Mouse (Mus musculus): ENCODE measurements around the gene Gria3.

The Gria3 gene

DNA sequence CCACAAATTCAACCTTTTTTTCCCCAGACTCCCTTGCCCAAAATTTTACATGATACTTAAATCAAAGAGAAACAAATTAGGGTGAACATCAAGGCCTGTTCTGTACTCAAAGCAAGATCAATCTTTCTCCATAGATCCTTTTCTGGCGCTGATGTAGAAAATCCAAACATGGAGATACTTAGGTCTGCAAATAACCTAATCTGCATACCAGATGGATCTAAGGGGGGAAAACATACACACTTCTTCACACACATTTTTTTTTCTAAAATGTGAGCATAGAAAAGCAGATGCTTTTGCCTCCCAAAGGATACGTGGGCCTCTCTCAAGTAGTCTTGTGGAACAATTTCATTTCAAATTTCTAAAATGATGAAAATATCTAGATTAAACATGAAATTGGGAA, 164.2 kb downstream of the Gria3 start:
- DNase-seq (ENCODE audit: low read depth, low spot score): no peak

DNA sequence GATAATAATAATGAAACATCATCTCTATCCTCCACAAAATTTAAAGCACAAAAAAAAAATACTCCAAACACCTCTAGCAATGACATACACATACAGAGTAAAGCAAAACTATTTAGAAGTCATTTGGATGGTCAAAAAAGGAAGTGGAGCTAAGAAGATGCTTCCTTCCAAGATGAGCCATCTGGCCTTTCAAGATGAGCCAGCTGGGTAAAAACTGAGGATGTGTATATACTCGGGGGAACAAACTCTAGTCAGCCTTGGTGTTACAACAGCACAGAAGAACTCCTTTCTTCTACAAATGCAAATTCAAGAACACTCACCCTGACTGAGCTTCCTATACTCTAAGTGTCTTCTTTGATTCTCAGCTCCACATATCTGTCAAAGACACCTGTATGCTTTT, 172.4 kb downstream of the Gria3 start:
- no peak for DNase-seq (ENCODE audit: low read depth, low spot score)

DNA sequence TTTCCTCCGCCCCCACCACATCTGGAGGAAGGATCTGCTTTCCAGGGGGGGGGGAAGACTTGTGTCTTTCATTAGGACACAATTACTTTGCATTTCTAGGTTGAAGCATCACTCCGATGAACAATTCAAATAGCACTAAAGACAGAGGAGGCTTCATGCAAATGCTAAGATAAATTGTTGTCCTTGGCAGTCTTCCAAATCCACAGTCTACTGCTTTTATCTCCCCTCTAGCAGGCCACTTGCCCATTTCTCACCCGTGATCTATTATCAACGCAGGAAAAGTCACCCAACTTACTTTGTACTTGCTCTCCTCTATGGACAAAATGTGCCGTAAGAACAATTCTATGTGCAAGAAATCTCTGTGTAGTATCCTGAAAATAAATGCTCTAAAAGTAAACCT, 178.1 kb downstream of the Gria3 start:
- no peak for DNase-seq (ENCODE audit: low read depth, low spot score)

DNA sequence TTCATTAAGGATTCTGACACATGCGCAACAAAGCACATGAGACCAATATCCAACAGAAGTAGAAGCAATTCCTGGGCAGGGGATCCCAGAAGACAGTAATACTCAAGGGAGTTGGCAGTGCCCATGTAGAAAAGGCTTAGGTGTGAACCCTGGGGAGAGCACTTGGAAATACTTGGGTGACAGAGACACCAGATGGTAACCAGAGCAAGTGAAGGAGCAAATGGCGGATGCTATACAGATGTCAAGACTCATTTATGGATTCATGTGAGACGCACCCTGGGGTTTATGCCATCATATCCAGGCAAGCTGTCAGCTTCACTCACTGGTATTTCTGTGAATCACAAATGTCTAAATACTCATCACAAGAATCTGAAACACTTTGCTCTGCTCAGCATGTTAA, 187.0 kb downstream of the Gria3 start:
- no peak for DNase-seq (ENCODE audit: low read depth, low spot score)

DNA sequence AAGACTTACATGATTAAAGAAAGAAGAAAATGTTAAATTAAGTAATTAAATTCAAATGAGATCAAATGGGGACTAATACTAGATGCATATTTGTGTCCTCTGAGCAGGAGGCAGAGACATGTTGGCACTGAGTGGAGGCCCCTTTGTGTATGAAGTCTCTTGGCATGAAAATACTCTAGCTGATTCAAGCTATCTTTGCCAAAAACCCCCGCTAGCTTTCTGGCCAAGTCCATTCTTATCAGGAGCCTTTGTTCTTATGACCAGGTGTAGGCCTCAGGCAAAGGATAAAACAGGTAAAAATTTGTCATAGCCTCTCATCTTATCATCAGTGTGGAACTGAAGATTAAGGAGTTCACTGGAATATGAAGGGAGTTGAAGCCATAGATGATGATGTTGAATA, 206.5 kb downstream of the Gria3 start:
- no peak for DNase-seq (ENCODE audit: low read depth, low spot score)

DNA sequence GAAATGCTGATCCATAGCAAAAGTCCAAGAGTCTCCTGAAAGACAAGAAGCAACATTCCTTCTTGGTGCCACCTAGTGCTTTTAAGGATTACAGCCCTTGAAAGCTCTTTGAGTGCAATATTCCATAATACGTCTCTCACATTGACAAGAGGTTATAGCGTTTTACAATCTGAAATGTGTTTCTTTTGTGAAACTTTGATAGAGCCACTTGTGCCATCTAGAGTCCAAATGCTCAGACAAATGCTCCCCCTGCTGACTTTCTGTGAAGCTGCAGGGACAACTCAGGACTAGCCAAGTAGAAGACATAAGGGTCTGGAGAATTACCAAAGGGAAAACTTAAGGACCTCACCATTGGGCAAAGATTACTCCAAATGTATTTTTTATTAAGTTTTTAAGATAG, 214.3 kb downstream of the Gria3 start:
- DNase-seq (ENCODE audit: low read depth, low spot score): no peak

DNA sequence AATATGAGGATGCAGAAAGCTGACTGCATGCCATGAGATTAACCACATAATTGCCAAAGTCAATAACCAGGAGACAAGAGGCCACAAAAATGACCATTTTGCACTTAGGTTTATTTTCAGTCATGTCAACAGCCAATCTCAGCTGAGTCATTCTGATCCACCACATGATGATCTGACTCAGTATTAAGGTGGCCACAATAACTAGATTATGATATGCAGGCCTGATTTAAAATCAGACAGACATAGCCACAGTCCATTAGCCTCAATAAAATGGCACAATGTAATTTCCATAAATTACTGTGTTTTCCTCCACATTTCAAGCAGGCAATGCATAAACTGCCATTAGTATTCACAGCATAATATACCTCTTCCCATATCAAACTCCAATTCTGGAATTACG, 216.3 kb downstream of the Gria3 start:
- no peak for DNase-seq (ENCODE audit: low read depth, low spot score)

DNA sequence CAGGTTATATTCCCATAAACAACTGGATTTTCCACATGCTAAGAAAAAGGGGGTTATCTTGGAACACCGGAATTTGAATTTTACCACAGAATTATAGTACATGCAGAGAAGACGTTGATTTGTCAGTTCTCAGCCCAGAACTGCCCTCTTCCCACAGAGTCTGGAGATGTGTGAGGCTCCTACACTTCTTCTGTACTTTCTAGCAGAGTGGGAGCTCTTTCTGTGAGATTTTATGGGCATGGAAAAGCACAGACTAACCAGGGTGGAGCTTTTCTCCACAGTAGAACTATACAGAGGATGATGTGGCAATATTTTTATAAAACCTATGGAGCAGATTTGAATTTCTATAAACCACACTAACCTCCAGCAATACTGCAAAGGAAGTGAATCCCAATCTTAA, 217.7 kb downstream of the Gria3 start:
- DNase-seq (ENCODE audit: low read depth, low spot score): no peak

DNA sequence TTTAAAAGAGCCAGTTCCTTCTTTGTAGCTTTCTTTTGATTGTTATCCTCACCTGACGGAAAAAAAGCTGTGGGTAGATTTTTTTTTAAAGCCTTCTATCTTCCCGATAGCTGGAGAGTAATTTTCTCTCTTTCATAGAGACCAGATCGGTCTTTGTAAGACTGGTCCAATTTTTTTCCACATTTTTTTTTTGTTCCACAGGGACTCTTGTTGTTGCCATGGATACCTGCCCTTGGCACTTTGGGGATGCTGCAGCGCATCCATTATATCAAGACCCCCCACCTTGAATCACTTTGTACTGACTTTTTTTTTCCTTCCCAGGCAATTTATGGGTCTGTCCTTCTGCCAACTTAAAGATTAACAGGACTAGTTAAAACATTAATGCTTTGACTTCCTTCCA, 232.9 kb downstream of the Gria3 start:
- DNase-seq (ENCODE audit: low read depth, low spot score): no peak

DNA sequence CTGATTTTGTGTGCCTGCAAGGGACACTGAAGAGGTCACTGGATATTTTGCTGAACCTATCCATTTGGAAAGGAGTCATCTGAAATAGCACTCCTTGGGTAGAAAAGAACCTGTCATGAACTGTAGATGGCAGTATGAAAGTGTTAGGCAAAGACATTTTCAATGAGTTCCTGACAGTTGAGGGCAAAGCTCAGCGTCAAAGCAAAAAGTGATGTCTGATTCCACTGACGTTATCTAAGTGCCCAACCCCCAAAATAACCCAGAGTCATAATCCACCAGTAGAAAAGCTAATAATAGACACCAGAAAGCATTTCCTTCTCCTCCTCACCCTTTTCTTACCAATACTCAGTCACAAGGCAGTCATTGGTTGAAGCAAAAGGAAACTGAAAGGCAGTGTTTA, 244.3 kb downstream of the Gria3 start:
- no peak for DNase-seq (ENCODE audit: low read depth, low spot score)

DNA sequence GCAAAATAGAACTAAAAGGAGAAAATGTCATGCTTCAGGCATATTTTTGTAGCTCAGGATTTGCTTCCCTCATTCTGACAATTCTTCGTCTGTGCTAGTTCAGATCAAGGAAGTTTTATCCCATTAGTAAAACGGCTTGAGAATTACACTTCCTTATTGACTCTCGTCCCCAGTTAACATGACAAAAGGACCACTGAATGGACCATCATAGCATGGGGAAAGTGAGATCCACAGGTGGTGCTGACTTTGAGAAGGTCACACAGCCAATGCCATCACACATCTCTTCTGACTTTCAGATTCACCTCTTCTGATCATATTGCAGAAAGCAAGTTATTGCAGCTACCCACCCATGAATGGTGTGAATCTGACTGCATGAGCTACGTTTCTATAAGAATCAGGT, 257.1 kb downstream of the Gria3 start:
- DNase-seq (ENCODE audit: low read depth, low spot score): no peak

DNA sequence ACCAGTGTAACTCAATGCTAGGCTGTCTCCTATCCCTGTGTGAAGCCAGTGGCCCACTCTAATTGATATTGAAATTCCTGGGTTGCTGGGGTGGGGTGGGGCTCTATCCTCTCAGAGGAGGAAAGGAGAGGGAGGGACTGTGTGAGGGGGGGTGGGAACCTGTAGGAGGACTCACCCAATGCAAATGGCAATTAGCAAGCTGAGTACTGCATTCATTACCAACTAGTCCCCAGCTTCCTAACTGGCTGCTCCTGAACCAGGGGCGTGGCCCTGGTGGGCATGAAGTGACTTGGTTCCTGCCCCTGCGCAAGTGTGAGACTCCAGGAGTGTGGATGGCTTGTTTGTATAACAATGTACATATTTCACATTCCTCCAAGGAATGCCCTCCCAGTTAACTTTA, 288.2 kb downstream of the Gria3 start:
- no peak for DNase-seq (ENCODE audit: low read depth, low spot score)

DNA sequence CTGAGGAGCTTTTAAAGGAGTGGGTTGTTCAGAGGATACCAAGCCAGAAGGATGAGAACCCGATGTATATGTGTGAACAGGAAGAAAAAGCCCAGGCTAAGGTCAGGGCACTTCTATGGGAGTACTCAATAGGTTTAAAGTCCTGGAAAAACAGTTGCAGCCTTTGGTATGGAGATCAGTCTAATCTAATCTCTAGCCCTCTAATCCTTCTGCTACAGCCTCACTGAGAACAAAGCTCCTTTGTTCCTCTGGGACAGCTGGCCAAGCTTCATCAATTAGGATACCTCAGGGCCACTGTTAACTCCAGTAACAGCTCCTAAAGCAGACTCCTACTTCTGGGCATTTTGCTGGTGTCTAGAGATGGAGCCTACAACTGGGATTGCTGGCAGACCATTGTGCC, 291.4 kb downstream of the Gria3 start:
- DNase-seq (ENCODE audit: low read depth, low spot score): no peak

All from CD4-positive helper T cell, adult 2 months (primary cell).